Mouse (Mus musculus) ES-E14 (cell line): Measurements from ENCODE around the gene Pclo.

ENCODE experiments used
- HCFC1 ChIP-seq: IDR thresholded peaks from 2 replicates; pipeline ENCODE4 v1.6.1; 2012; ENCODE audit warnings: low read length, inconsistent platforms, borderline replicate concordance; ENCODE audit not compliant: insufficient read depth
- ZC3H11A ChIP-seq: IDR thresholded peaks from 2 replicates; pipeline ENCODE4 v1.6.1; 2012; ENCODE audit warnings: low read depth, mild to moderate bottlenecking, inconsistent platforms, low read length, borderline replicate concordance
- ZNF384 ChIP-seq: IDR thresholded peaks from 2 replicates; pipeline ENCODE4 v1.6.1; 2012; ENCODE audit warnings: low read depth, low read length, inconsistent platforms

GRCm38 (mm10) chr5:14509621-14510020 is 5.1 kb upstream of the Pclo start:
- TF ChIP-seq HCFC1 (no peak), ZC3H11A (no peak), ZNF384 (no peak)
